Mouse (Mus musculus) megakaryocyte-erythroid progenitor cell, adult 5-6 weeks (primary cell): ENCODE data around the gene Ppp2r5d. TPM values are rescaled to one million over a fixed set of nuclear protein-coding genes. Genes with fewer than 3 reads are reported as not detected.

Experiments
- ATAC-seq: replicated peaks from 2 replicates; pipeline ENCODE4 v1.8.0; 2016; ENCODE audit warnings: mild to moderate bottlenecking, inconsistent platforms; ENCODE audit not compliant: severe bottlenecking, poor library complexity, low FRiP score, low TSS enrichment
- total RNA-seq, 2 experiments: library from RNA; stranded (forward) in 1 of 2; stranded (reverse) in 1 of 2; fragments of 200-1000, 215-1000 nt in 1 of 2; fragments of >200 nt in 1 of 2; fragmentation: Nextera tagmentation in 1 of 2; gene quantifications; 2 replicates each; pipeline ENCODE4 v1.2.3; 2014 to 2017

The Ppp2r5d gene
- total RNA-seq, 2 experiments from 2014 or later: 52.0 to 57.2 TPM

DNA sequence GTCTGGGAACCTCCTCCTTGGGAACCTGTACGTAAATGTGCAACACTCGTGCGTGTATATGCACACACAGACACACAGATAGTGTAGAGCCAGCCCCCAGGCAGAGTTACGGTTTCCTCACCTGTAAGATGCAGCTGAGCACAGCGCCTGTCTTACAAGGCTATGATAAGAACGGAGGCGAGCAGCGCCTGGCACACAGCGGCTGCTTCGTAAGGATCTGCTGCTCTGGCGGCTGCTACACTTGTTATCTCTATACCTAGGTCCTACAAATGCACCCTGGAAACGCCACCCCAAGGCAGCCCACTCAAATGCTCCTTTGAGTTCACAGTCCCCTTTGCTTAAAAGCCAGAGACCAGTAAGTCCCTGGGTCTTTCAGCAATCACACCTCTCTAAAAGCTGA lies 14.2 kb downstream of the Ppp2r5d start:
- peak; percentile 92 for ATAC-seq

DNA sequence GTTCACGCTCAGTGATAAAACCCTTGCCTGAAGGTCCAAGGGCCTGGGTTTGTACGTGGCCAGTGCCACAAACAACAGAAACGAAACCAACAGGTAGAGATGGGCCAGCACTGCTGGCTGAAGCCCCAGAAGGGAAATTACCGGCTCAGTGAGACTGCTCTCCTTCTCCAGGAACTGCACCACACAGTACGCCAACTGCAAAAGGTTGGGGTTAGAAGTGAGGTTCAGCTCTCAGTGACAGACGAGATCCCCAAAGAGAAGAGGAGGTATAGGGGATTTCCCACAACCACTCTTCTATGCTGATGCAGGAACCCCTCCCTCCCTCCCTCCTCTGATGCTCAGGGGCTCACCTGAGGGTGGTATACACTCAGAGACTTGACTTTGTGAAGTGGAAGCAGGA lies 19.0 kb downstream of the Ppp2r5d start:
- ATAC-seq: no peak

DNA sequence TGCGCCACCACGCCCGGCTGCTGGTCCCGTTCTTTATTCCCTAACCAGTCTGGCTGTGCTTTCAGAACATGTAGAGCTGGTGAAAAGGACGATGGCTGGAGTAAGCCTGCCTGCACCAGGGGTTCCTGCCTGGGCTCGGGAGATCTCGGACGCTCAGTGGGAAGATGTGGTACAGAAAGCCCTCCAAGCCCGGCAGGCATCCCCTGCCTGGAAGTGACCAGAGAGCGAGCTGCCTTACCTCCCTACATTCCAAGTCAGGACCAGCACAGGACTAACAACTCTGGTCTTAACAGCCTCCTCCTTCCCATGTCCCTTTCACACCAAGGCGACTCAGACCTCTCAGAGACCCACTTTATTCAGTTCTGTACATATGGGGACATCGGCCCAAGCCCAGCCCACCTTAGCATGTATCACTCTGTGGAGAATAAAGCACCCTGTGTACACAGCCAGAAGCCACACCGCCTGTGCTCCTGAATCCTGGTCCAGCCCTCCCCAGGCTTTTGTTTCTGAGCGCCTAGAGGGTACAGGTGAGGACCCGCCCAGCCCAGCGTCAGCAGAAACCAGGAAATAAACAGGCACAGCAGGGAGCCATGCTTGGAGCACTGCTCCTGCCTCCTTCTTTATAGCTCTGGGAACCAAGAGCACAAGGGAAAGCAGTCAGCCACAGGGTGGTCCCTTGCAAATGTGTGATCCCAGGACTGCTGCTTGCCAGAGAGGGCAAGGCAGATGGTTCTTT lies 22.1 kb downstream of the Ppp2r5d start:
- ATAC-seq: no peak

DNA sequence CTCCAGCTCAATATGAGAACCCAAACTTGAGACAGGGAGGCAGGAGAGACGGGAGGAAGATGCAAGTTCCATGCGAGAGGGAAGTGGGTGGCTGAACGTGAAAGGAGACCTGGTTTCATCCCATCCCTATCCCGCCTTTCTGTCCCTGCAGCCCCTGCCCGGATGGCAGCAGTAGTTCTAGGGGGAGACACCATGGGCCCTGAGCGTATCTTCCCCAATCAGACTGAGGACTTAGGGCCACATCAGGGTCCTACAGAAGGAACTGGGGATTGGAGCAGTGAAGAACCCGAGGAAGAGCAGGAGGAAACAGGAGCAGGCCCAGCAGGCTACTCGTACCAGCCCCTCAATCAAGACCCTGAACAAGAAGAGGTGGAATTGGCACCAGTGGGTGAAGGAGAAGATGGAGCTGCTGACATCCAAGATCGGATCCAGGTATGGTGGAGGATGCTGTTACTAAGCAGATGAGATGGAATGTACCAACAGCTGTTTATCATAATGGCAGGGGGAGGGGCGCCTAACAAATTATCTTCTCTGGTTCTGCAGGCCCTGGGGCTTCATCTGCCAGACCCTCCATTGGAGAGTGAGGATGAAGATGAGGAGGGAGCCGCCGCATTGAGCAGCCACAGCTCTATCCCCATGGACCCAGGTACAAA lies 23.3 kb downstream of the Ppp2r5d start:
- ATAC-seq: no peak

DNA sequence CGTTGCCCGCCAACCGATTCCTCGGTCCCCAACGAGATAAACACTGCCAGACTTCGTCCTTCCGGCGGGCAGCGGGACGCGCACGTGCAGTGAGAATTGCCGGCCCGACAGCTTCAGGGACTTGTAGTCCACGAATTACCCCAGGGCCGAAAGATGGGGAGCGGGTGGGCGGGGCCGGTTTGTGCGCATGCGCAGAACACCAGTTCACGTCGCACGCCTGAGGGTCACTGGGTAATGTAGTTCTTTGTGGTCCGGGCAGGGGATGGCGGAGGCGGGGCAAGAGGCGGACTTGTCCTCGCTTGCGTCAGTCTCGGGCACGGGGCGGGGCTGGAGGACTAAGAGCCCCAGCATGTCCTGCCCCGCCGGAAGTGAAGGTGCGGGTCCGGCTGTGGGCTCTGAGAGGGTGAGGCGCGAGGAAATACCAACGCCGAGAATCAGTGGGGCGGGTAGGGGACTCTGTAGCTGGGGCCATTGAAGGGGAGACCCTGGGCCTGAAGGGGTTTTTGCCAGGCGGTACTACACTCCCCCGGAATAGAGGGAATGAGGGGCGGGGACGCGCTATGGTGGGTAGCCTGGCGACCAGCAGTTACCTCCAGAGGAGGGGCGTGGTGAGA lies 24.0 kb downstream of the Ppp2r5d start, which contains the start of gene Klhdc3:
Klhdc3 (minus strand) TSS at position 155 of the 614 bp plus-strand sequence.
- ATAC-seq: peak; percentile 95

DNA sequence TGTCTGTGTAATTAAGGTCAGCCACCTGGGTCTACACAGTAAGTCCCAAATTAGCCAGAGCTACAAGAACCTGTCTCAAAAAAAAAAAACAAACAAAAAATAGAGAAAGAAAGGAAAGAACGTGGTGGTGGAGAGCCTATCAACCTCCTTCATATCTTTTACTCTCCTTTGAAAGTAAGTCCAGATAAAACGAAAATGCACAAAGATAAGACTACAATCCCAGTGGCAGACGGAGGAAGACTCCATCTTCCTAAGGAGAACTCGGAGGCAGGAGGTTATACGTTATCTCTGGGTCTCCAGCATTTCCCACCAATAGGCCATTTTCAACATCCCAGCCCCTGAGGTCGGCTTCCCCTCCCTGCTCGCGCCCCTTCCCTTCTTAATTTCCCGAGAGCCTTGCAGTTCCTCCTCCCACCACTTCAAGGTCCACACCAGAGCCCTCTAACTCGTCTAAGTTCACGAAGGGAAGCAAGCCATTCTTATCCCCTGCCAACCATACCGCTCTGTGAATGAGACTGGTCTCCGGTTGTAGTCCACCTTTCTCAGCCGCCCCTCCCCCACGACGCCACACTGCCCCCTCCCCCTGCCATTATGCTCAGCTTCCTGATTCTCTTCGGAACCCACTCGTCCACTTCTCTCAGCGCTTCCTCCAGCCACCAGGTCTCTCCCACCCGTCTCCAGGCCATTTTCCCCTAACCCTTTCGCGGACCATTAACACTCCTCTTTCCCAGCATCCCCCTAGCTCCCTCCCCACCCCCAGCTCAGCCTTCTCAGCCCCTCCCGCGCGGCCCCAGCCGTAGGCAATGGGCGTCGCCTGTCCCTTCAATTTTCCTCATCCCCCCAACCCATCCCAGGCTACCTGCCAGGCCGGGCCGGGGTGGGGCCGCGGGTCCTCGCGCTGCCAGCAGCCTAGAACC lies 24.8 kb downstream of the Ppp2r5d start:
- ATAC-seq: no peak

DNA sequence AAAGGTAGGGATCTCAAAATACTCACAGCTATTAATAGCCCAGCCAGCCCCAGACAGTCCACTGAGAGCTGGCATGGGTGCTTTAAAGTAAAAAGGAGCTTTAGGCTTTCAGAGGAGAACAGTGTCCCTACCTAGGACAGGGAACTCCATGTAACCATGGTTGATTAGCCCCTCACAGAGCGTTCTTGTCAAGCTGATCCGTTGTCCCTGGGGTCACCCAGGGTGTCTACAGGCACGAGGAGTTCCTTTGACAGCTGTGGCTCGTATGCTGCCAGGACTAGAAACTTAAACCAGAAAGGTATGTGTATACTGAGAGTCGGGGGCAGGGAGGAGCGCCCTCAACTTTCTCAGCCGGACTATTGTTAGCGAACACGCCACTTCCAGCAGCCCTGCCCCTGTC lies 26.0 kb downstream of the Ppp2r5d start:
- no peak for ATAC-seq

DNA sequence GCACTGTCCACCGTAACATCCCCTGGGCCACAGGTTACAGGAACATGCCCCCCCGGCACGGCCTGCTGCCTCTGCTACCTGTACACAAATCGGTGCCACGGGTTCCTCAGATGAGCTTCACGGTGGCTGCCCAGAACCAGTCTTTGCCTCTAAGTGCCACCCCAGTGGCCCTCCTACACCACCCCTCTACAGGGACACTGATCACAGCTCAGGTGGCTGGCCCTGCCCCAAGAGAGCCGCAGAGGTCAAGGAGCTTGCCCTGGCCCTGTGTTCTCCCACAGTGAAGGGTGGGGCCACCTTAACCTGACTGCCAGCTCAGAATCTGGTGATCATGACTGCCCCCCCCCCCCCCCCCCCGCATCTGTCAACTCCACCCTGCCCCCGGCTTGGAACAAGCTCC lies 26.5 kb downstream of the Ppp2r5d start, which contains the start of gene Mea1:
Mea1 (plus strand) TSS at position 378 of the 400 bp plus-strand sequence.
- no peak for ATAC-seq

DNA sequence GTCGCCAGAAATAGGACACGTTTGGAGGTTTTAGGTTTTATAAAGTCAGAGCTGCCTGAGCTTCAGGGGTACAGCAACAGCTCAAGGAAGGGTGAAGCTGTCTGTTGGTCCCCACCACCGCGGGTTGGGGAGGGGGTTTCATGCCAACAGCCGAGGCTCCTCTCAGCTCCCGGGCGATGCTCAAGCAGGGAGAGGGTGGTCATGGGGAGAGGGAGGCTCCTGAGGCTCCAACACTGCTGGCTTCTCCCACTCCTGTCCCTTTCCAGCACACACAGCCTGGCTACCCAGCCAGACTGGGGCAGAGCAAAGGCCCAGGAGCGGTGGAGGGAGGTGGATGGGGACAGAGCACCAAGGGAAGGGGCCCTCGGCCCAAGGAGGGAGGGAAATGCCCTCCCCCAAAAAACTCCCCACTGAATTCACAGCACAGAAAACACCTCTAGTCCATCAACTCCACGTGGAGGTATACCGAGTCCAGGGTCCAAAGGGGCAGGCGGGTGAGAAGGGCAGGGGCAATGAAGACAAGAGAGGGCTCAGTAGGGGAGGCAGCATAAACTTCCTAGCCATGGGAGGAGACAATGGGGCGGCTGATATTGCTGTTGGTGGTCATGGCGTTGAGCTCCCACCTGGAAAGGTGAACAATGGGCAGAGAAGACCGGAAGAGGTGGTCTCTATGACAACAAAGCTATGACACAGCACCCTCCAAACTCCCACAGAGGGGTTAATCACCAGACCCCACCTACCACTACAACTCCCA lies 30.2 kb downstream of the Ppp2r5d start:
- peak; percentile 11; the same call in 1 of the 2 replicates for ATAC-seq

DNA sequence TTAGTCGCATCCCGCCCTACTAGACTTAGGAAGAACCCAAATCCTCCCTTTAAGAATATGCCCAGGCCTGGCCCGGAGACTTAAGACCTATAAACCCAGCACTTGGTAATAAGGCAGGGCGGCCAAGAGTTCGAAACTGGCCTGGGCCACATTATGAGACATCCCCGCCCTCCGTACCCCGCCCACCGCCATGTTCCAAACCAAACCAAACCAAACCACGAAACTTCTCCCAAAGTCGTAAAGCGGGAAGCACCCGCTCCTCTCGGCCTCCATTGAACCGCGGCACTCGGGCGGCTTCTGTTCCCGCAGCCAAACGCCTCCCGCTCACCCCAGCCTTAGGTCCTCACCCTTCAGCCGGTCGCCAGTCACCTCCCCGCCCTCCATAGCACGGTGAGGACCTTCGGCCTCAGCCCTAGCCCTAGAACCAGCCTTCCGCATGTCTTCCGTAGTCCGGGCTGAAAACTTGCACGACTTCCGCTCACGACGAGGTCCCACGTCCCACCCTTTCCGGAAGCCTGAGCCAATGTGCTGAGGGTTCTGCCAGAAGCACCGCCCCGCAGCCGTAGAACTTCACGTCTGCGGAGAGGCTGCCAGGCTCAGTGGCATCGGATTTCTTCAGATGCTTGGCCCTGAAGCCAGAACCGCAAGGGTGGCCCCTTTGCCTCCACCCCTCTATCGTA lies 30.9 kb downstream of the Ppp2r5d start, which contains the start of gene Rrp36:
Rrp36 (minus strand) TSS at position 503 of the 680 bp plus-strand sequence.
- peak; percentile 98 for ATAC-seq

DNA sequence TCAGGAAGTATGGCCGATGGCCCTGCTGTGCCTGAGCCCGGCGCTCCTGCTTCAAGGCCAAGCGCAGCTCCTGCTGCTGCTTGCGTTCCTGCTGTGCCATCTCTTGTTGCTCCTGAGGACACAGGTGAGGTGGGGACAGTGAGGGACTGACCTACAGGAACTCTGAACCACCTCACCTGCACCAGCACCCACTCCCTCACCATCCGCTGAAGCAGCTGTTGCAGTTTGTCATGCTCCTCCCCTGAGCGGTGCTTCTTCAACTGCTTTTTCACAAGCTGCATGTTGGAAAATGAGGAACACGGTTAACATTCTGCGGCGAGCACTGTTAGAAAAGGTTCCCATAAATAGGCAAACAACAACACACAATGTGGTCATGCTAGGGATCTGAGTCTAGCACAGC lies 35.0 kb downstream of the Ppp2r5d start:
- no peak for ATAC-seq

DNA sequence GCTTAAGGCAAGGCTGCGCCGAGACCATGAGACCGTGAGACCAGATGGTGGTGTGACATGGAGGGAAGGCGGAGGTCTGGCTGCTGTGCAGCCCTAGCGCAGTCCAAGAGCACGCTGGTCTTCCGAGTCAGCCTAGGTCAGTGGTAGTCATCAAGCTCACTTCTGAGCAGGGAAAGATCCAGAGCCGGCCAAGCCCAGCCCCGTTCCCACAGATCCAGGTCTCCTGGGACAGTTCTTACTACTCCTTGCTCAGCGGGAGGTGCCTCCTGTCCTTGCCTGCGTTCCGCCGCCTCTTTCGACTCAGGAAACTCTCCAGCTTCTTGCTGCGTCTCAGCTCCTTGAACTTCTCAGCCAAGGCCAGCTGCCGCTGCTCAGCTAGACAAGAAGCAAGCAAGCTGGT lies 37.2 kb downstream of the Ppp2r5d start:
- no peak for ATAC-seq

DNA sequence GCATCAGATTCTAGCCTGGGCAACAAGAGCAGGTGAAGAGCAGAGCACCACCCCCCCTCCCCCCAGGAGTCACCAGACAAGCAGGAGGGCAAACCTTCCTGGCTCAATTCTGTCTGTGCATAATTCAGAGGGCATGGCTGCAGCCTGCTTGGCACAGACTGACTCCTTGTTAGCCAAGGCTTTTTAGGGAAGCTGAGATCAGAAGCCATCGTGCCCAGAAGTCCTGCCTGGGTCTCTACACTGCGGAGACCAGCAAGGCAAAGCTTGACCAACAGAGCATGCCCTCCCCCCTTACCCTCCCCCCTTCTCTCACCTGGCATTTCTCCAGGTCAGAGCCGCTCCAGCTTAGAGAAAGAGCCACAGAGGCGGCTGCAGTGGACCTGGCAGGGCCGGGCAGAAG lies 42.2 kb downstream of the Ppp2r5d start:
- ATAC-seq: no peak

DNA sequence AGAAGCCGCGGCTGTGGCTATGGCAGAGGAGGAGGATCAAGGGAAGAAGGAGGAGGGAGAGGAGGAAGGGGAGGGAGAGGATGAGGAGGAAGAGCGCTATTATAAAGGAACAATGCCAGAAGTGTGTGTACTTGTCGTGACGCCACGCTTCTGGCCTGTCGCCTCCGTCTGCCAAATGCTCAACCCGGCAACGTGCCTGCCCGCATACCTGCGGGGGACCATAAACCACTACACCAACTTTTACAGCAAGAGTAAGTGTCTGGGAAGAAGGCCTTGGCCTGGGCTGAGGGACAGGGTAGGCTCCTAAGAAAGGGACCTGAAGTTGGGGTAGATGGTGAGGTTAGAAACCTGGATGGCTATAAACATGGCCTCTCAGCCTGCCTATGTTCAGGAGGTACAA lies 42.9 kb downstream of the Ppp2r5d start:
- ATAC-seq: no peak

DNA sequence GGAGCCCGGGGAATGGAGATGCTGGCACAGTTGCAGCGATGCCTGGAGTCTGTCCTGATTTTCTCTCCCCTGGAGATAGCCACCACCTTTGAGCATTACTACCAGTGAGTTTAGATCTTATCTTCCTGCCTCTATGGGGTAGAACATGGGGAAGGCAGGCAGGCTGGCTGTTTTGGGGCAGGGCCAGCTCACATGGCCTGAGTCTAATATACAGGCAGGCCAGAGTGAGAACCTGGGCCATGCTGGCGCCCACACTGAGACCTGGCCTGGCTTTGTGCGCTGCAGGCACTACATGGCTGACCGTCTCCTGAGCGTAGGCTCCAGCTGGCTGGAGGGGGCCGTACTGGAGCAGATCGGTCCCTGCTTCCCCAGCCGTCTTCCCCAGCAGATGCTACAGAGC lies 43.6 kb downstream of the Ppp2r5d start:
- ATAC-seq: no peak

DNA sequence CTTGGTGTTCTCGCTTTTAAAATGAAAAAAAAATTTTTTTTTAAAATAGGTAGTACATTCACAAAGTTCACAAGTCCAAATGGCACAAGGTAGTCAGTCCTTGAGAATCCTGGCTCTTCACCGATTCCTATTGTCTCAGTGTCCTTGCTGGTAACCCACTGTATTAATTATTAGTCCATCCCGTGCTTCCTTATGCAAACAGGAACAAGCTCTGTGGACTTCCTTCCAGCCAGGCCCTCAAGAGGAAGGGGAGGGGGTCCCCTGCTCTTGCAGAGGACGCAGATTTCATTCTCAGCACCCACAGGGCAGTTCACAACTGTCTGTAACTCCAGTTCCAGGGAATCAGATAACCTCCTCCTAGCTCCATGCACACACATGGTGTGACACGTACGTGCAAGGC lies 48.9 kb downstream of the Ppp2r5d start:
- no peak for ATAC-seq

DNA sequence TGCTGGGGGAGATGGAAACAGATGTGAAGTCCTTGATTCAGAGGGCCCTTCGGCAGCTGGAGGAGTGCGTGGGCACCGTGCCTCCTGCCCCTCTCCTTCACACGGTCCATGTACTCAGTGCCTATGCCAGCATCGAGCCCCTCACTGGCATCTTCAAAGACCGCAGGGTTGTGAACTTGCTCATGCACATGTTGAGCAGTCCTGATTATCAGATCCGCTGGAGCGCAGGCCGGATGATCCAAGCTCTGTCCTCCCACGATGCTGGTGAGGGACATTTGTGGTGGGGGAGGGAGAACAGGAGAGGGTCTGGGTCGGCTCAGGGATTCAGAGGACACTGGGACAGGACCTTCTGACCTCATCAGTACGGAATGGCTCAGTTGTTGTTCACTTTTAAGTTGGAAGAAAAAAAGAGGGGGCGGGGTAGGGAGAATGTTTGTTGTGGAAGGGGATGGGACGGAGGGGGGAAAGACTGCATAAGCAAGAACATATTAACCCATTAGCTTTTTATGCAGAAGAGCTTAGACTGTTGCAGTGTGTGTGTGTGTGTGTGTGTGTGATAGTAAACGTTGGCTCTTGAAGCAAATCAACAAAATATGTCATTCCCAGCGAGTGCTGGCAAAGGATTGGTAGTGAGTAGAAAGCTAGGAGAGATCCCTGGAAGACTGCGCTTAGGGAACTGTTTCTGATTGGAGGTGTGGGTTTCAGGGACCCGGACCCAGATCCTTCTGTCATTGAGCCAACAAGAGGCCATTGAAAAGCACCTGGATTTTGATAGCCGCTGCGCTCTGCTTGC lies 53.0 kb downstream of the Ppp2r5d start:
- ATAC-seq: no peak

DNA sequence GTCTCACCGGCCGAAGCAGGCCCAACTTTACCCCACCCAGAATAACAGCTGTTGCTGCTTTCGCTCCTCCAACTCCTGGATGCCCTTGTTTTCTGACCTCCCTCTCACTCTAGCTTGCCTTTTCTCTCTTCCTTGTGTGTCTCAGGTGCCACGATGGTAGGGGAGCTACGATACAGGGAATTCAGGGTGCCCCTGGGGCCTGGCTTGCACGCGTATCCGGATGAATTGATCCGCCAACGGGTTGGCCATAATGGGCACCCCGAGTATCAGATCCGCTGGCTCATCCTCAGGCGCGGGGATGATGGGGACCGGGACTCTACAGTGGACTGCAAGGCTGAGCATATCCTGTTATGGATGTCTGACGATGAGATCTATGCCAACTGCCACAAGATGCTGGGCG lies 53.6 kb downstream of the Ppp2r5d start:
- ATAC-seq: no peak
